Mouse (Mus musculus) urinary bladder, postnatal 25 days (tissue): Measurements from ENCODE around the gene Fev.

Source experiments
- DNase-seq: peaks from one replicate; pipeline ENCODE4 v3.0.0; 2022; ENCODE audit warnings: low spot score

The Fev gene

GRCm38 (mm10) chr1:74885369-74886042 lies at the start of gene Fev:
Fev (minus strand) TSS chr1:74885419.
- no peak for DNase-seq

- DNase-seq = no peak
These were observed 42.5 kb upstream of the Fev start for GRCm38 (mm10) chr1:74927621-74928296.

GRCm38 (mm10) chr1:74926721-74927120 lies 41.5 kb upstream of the Fev start:
- peak; percentile 40 for DNase-seq

- DNase-seq = no peak
These were observed 39.2 kb upstream of the Fev start for GRCm38 (mm10) chr1:74924464-74924863.

GRCm38 (mm10) chr1:74915706-74916105 lies 30.5 kb upstream of the Fev start:
- no peak for DNase-seq

GRCm38 (mm10) chr1:74902191-74902590 lies 17.0 kb upstream of the Fev start:
- no peak for DNase-seq

- peak; percentile 36 for DNase-seq
These were observed 16.5 kb upstream of the Fev start for GRCm38 (mm10) chr1:74901686-74902085.

- peak; percentile 42 for DNase-seq
These were observed 15.4 kb upstream of the Fev start for GRCm38 (mm10) chr1:74900341-74901285.

GRCm38 (mm10) chr1:74898656-74899431 lies 13.6 kb upstream of the Fev start:
- DNase-seq = no peak

GRCm38 (mm10) chr1:74897976-74898375 lies 12.8 kb upstream of the Fev start:
- no peak for DNase-seq

GRCm38 (mm10) chr1:74894966-74895365 lies 9.7 kb upstream of the Fev start:
- peak; percentile 46 for DNase-seq

- DNase-seq = peak; percentile 43
These were observed 8.1 kb upstream of the Fev start, which contains the start of gene Cryba2 for GRCm38 (mm10) chr1:74893134-74893855. Cryba2 (minus strand) TSS chr1:74893143.

- no peak for DNase-seq
These were observed 7.3 kb upstream of the Fev start for GRCm38 (mm10) chr1:74892351-74893133.

GRCm38 (mm10) chr1:74891513-74891912 lies 6.3 kb upstream of the Fev start:
- peak; percentile 33 for DNase-seq

GRCm38 (mm10) chr1:74884196-74885141 lies 750 bp downstream of the Fev start:
- DNase-seq = no peak

- no peak for DNase-seq
These were observed 1.8 kb downstream of the Fev start for GRCm38 (mm10) chr1:74883441-74883840.

- no peak for DNase-seq
These were observed 2.4 kb downstream of the Fev start for GRCm38 (mm10) chr1:74882828-74883227.

GRCm38 (mm10) chr1:74882055-74882734 lies 3.0 kb downstream of the Fev start:
- no peak for DNase-seq
